ENCODE assay signal across 11 mouse cellular contexts in genomic region chr10:99519479-99519878, GRCm38 (mm10).
DNase-seq lines count a peak whose midpoint lies in the region; ATAC-seq and TF ChIP-seq lines count a peak whose summit lies in the region.
"Had no signal": no experiment of that assay in that cellular context is flagged by ENCODE, and none has a peak within 500 bp of the region (broad histone marks: within the 10 kb centered on the region; RNA-seq: fewer than 3 reads in every experiment).

No protein-coding gene starts in this region.

- ATAC-seq in embryonic facial prominence, embryonic 15.5 days (ENCODE audit: insufficient number of reproducible peaks, low FRiP score, low TSS enrichment, low read depth): no peak

- H3K4me2 ChIP-seq in embryonic facial prominence, embryonic 15.5 days (replicated peaks): peak overlapping the region; percentile 31
- H3K4me2 ChIP-seq: heart, embryonic 12.5 days; liver, embryonic 15.5 days had no signal

- H3K9ac ChIP-seq in embryonic facial prominence, embryonic 15.5 days: no peak overlapping the region
- H3K9ac ChIP-seq: heart, embryonic 12.5 days; liver, embryonic 15.5 days had no signal

- no peaks in the 10 kb centered on the region for H3K9me3 ChIP-seq in heart, embryonic 10.5 days
- H3K9me3 ChIP-seq in embryonic facial prominence, embryonic 15.5 days (replicated peaks): no peaks in the 10 kb centered on the region
- H3K9me3 ChIP-seq: liver, embryonic 15.5 days had no signal

- peak overlapping the region; percentile 19; the same call in 1 of the 2 replicates for H3K27ac ChIP-seq in heart, embryonic 10.5 days
- H3K27ac ChIP-seq in embryonic facial prominence, embryonic 15.5 days (replicated peaks): peak overlapping the region; percentile 13; the same call in 1 of the 2 replicates
- H3K27ac ChIP-seq in cerebellum, adult 2 months (ENCODE audit: insufficient read depth, low read length): no peak overlapping the region
- H3K27ac ChIP-seq: liver, embryonic 15.5 days had no signal

- no peaks in the 10 kb centered on the region for H3K36me3 ChIP-seq in heart, embryonic 10.5 days
- H3K36me3 ChIP-seq in embryonic facial prominence, embryonic 15.5 days: no peaks in the 10 kb centered on the region
- H3K36me3 ChIP-seq: G1E; heart, embryonic 12.5 days; liver, embryonic 15.5 days had no signal

- no peak for TF ChIP-seq CTCF in cerebellum, adult 2 months (IDR thresholded peaks at IDR 0.05; ENCODE audit: borderline replicate concordance, insufficient read depth, low read depth, low read length)

- 32% methylated on average over 4 of the region's 4 CpGs for WGBS in heart, embryonic 10.5 days
- WGBS in embryonic facial prominence, embryonic 15.5 days: 24% methylated on average over 4 of the region's 4 CpGs
- 54% methylated on average over 4 of the region's 4 CpGs for WGBS in cerebellum, adult 2 months

- no peak for TF ChIP-seq POLR2A in cerebellum, adult 2 months (IDR thresholded peaks at IDR 0.05; ENCODE audit: borderline replicate concordance, insufficient read depth, low read length)

- no peak for DNase-seq in heart, embryonic 10.5 days (ENCODE audit: low spot score)
- DNase-seq in heart, postnatal 4 days: no peak
- peak; percentile 16 to 26 for DNase-seq in layer of hippocampus, postnatal 14 days (ENCODE audit: low spot score in 2 of 2)
- DNase-seq in layer of hippocampus, adult 9-10 months (ENCODE audit: low spot score): no peak
- peak; percentile 49 for DNase-seq in retina, embryonic 14.5 days (ENCODE audit: low spot score)
- DNase-seq in cerebellum, adult 2 months: no peak
- DNase-seq in cerebellum, postnatal 25 days: no peak

- H3K4me1 ChIP-seq in heart, embryonic 10.5 days: peaks cover 16% of the 10 kb centered on the region
- peaks cover 10% of the 10 kb centered on the region for H3K4me1 ChIP-seq in embryonic facial prominence, embryonic 15.5 days
- H3K4me1 ChIP-seq in cerebellum, adult 2 months (ENCODE audit: control insufficient read depth, insufficient read depth, low read length): no peaks in the 10 kb centered on the region
- H3K4me1 ChIP-seq: liver, embryonic 15.5 days had no signal

- no peak overlapping the region for H3K4me3 ChIP-seq in heart, embryonic 10.5 days
- H3K4me3 ChIP-seq in embryonic facial prominence, embryonic 15.5 days (replicated peaks): no peak overlapping the region
- no peak overlapping the region for H3K4me3 ChIP-seq in cerebellum, adult 2 months (replicated peaks; ENCODE audit: insufficient read depth, low read depth, low read length)
- H3K4me3 ChIP-seq: heart, embryonic 12.5 days; liver, embryonic 15.5 days had no signal

- H3K27me3 ChIP-seq in heart, embryonic 10.5 days (ENCODE audit: insufficient read depth, poor library complexity, severe bottlenecking): no peaks in the 10 kb centered on the region
- H3K27me3 ChIP-seq in embryonic facial prominence, embryonic 15.5 days: no peaks in the 10 kb centered on the region
- no peaks in the 10 kb centered on the region for H3K27me3 ChIP-seq in cerebellum, adult 2 months (ENCODE audit: control insufficient read depth, insufficient read depth, low read length)
- H3K27me3 ChIP-seq: heart, embryonic 12.5 days; liver, embryonic 15.5 days had no signal

Comparison
In these comparisons a context has a peak if more than half of its experiments do, and no peak if none do; other contexts are left out.
1. DNase-seq: peak in layer of hippocampus, postnatal 14 days (2 of 2) and retina, embryonic 14.5 days (single experiment); none in heart, embryonic 10.5 days (single experiment), heart, postnatal 4 days (single experiment), layer of hippocampus, adult 9-10 months (single experiment), cerebellum, adult 2 months (0 of 2) and cerebellum, postnatal 25 days (0 of 2).